Mouse (Mus musculus) spleen, adult 2 months (tissue): ENCODE data around the gene Nmb.

ENCODE experiments used
- CTCF ChIP-seq: fragments of 200-500 bp; IDR thresholded peaks from 2 replicates; pipeline ENCODE4 v1.5.1; 2011; ENCODE audit warnings: mild to moderate bottlenecking, inconsistent platforms; ENCODE audit not compliant: insufficient read depth, insufficient read length, insufficient replicate concordance; ENCODE audit errors: extremely low read depth
- POLR2A ChIP-seq: fragments of 200-500 bp; IDR thresholded peaks from 2 replicates; pipeline ENCODE4 v1.6.1; 2011; ENCODE audit warnings: low read depth, low read length, inconsistent platforms

- TF ChIP-seq CTCF (no peak), POLR2A (no peak)
Observed at GRCm38 (mm10) chr7:80855316-80855715, 49.6 kb downstream of the Nmb start.
